Mouse (Mus musculus) brown adipose tissue, adult 24 weeks (tissue): ENCODE measurements around the gene Plekhb1. TPM values are rescaled to one million over a fixed set of nuclear protein-coding genes. Genes with fewer than 3 reads are reported as not detected.
A peak's percentile ranks its signal among the peaks of the same experiment; 100 is the strongest.

ENCODE experiments used
- H3K27ac ChIP-seq: fragments of 200-500 bp; replicated peaks from 2 replicates; pipeline ENCODE4 v1.5.1; 2012; ENCODE audit warnings: low read depth, mild to moderate bottlenecking, low read length
- H3K4me1 ChIP-seq: fragments of 200-500 bp; 2 replicates; pipeline ENCODE4 v1.6.1; 2012; ENCODE audit warnings: low read length, mixed read lengths; ENCODE audit not compliant: control insufficient read depth, insufficient read depth, insufficient read length
- H3K4me3 ChIP-seq: fragments of 200-500 bp; 2 replicates; pipeline ENCODE4 v1.5.1; 2012; ENCODE audit warnings: low read depth, mild to moderate bottlenecking, low read length, moderate library complexity; ENCODE audit not compliant: insufficient read depth
- polyA plus RNA-seq: library from polyadenylated mRNA; stranded (reverse); fragments of >200 nt; gene quantifications from 2 replicates; pipeline ENCODE4 v1.2.4, GENCODE M21; 2012; ENCODE audit not compliant: missing spikeins, insufficient read depth, insufficient read length

Gene Plekhb1
- polyA plus RNA-seq: 11.1 TPM in 2 replicates

GRCm38 (mm10) chr7:100662231-100662630, at the start of gene Plekhb1:
Plekhb1 (minus strand) TSS chr7:100662414.
- H3K4me3 ChIP-seq: no peak within 1 kb of the TSS
- no peak within 1 kb of the TSS for H3K27ac ChIP-seq

GRCm38 (mm10) chr7:100706883-100707480, 44.8 kb upstream of the Plekhb1 start:
- Histone ChIP-seq H3K4me3 (peak overlapping the region; percentile 90), H3K4me1 (peaks cover 7% of the 10 kb centered on the region; the same call in 1 of the 2 replicates), H3K27ac (peak overlapping the region; percentile 84)

More at GRCm38 (mm10) chr7:100662231-100662630, at the start of gene Plekhb1:
- H3K4me1 ChIP-seq: no peaks in the 10 kb centered on the region

- Histone ChIP-seq H3K27ac (peak within 1 kb of the TSS; percentile 89), H3K4me3 (peak within 1 kb of the TSS; percentile 90), H3K4me1 (peaks cover 7% of the 10 kb centered on the region; the same call in 1 of the 2 replicates)
These were observed 44.1 kb upstream of the Plekhb1 start, which contains the start of gene Fam168a for GRCm38 (mm10) chr7:100706143-100706841. Fam168a (plus strand) TSS chr7:100706635.

GRCm38 (mm10) chr7:100699771-100700770, 37.9 kb upstream of the Plekhb1 start:
- H3K4me1 ChIP-seq: peaks cover 7% of the 10 kb centered on the region
- H3K27ac ChIP-seq: peak overlapping the region; percentile 39
- no peak overlapping the region for H3K4me3 ChIP-seq

GRCm38 (mm10) chr7:100693199-100693598, 31.0 kb upstream of the Plekhb1 start:
- Histone ChIP-seq H3K4me1 (no peaks in the 10 kb centered on the region), H3K27ac (no peak overlapping the region), H3K4me3 (no peak overlapping the region)

GRCm38 (mm10) chr7:100688471-100688870, 26.3 kb upstream of the Plekhb1 start:
- Histone ChIP-seq H3K27ac (no peak overlapping the region), H3K4me3 (no peak overlapping the region), H3K4me1 (no peaks in the 10 kb centered on the region)

- Histone ChIP-seq H3K27ac (no peak overlapping the region), H3K4me1 (no peaks in the 10 kb centered on the region), H3K4me3 (no peak overlapping the region)
These were observed 23.1 kb upstream of the Plekhb1 start for GRCm38 (mm10) chr7:100685061-100686030.

- H3K4me3 ChIP-seq: no peak overlapping the region
- H3K27ac ChIP-seq: no peak overlapping the region
- no peaks in the 10 kb centered on the region for H3K4me1 ChIP-seq
These were observed 22.3 kb upstream of the Plekhb1 start for GRCm38 (mm10) chr7:100684538-100684937.

- no peaks in the 10 kb centered on the region for H3K4me1 ChIP-seq
- no peak overlapping the region for H3K4me3 ChIP-seq
- H3K27ac ChIP-seq: no peak overlapping the region
These were observed 21.9 kb upstream of the Plekhb1 start for GRCm38 (mm10) chr7:100684081-100684480.

GRCm38 (mm10) chr7:100683241-100683640, 21.0 kb upstream of the Plekhb1 start:
- Histone ChIP-seq H3K27ac (no peak overlapping the region), H3K4me1 (no peaks in the 10 kb centered on the region), H3K4me3 (no peak overlapping the region)

- Histone ChIP-seq H3K27ac (no peak overlapping the region), H3K4me3 (no peak overlapping the region), H3K4me1 (no peaks in the 10 kb centered on the region)
These were observed 18.9 kb upstream of the Plekhb1 start for GRCm38 (mm10) chr7:100681132-100681531.

- Histone ChIP-seq H3K4me1 (no peaks in the 10 kb centered on the region), H3K27ac (no peak overlapping the region), H3K4me3 (no peak overlapping the region)
These were observed 17.0 kb upstream of the Plekhb1 start for GRCm38 (mm10) chr7:100678948-100679880.

GRCm38 (mm10) chr7:100678052-100678451, 15.8 kb upstream of the Plekhb1 start:
- no peak overlapping the region for H3K27ac ChIP-seq
- H3K4me3 ChIP-seq: no peak overlapping the region
- no peaks in the 10 kb centered on the region for H3K4me1 ChIP-seq
